Mouse (Mus musculus) adipocyte (in vitro differentiated cells): ENCODE data around the gene Atp8a2.
A peak's percentile ranks its signal among the peaks of the same experiment; 100 is the strongest.
"Not testable (repeated sequence)": the region's sequence is repeated elsewhere in the genome, so short reads cannot be mapped to it uniquely, and the experiment has no call there.

ENCODE experiments used
- DNase-seq: peaks from one replicate; pipeline ENCODE4 v3.0.0-alpha.2; 2016; ENCODE audit warnings: low spot score

The Atp8a2 gene

DNA sequence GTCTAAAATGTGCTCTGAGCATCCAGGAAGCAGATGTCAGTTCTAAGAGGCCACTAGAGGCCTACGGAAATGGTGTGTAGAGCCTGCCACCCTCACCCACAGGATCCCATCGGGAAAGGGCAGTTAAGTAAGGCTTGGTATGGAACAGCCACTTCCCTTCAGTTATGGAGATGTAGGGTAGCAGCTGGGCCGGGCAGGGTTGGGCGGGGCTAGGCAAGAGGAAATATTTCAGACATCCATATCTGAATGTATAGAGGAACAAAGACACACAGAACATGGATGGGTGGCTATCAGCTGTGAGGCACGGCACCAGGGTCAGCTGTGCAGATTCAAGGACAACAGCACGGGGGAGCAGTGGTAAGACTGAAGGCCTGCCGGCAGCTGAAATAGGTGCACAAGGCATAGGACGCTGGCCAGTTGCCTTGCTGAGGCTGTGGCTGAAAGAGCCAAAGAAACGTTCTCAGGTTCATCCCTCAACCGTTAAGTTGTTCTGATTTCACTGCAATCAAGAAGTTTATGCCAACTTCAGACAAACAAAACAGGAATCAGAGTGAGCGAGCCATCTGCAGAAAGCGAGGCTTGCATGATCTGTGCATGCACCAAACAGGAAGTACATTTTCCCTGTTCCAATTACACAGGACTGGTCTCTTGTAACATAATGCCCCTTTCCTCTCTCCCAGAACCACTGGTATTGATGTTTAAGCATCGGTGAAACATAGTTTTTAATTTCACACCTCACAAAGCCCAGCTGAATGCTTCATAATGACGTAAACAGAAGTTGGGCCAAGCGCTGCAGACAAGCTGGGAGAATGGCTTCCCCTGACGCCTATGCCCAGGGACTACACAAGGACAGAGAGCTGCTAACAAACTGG, 549.9 kb downstream of the Atp8a2 start:
- no peak for DNase-seq

DNA sequence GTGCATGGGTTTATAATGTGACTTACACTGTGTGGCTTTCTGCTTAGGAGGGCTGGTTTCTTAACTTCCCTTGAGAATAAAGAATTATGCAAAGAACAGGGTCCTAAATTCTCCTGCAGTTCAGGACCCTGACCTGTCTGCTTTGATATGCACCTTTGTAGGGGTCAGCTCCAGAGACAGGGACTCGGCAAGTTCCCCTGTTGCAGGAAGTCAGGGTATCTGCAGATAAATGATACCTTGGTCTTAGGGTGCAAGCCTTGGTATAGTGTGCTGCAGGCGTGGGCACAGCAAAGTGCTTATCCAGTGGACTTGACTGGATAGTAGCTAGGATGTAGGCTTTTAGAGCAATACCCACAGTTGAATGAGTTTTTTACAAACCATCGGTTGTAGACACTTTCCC, 552.1 kb downstream of the Atp8a2 start:
- no peak for DNase-seq

DNA sequence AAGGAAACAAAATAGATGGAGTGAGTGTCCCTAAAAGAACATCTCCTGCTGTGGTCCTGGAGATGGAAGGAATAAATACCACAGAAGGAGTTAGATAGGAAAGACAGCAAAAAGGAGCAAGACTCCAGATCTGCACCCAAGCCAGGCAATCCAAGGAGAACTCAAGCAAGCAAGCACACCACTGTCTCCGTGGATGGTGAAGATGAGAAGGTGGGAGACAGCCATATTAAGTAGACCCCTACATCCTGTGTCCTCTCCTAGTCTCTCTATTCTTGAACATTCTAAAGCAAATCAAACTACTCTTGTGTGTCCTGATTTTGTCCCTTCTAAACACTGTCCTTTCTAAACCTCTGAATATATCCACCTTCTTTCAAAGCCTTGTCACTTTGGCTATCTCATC, 552.8 kb downstream of the Atp8a2 start:
- DNase-seq: no peak

DNA sequence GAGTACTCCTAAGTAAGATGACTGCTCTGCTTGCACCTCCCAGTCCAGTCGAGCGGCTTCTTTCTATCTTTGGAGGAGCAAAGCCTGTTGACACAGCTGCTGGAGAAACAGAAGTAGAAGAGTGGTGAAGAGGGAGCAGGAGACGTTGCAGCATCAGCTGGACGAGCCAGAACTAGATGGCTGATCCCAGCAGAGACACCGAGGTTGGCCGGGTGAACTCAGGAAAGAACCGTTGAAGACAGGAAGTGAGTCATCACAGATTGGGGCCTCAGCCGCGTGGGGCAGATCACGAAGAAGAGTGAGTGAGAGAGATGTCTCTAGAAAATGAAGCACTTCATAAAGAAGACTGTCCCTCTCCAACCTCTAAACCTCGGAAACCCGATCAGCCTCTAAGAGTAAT, 553.4 kb downstream of the Atp8a2 start:
- DNase-seq: no peak

DNA sequence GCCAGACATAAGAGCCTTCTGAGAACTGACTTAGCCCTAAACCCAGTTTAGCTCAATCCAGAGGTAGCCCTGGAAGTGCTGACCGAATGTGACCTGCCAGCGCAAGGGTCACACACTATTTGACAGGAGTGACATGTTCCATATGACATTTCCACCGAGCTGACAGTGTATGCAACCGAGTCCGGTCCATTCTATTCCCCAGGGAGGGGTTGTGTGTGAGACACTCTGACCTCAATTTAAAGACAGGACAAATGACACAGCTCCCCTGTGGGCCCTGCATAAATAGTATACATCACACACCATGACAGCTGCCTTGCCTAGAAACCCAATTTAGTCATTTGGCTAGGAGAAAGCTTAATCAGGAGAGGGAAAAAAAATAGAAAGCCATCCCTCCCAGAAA, 555.1 kb downstream of the Atp8a2 start:
- no peak for DNase-seq

DNA sequence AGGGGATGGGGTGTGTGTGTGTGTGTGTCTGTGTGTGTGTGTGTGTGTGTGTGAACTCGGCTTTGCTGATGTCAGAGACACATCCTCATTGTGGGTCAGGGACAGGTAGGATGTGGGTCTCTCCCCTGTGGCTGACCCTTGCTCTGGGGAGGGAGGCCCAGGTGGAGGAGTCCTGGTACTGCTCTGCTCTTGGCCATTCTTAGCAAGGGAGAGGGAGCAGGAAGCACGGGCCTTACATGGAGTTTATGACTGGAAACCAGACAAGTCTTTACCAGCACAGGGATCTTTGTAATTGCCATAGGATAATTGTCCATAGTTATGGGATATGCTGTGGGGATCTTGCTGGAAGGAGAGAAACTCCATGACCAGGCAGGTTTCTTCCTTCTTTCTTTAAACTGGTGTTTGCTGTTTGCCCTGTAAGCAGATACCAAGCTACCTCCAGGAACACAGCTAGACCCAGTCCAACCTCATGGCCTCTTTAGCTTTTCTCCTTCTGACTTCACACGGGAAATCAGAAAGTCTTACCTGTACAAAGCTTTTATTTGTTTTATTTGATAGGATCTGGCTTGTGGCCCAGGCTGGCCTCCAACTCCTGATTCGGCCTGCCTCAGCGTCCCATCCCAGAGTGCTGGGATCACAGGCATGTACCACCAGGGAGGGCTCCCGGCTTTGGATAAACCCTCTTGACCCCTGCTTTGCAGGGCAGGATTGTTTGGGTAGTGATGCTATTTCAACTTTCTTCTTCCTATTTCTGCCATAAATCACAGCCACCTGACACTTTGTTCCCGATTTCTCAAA, 557.9 kb downstream of the Atp8a2 start:
- no peak for DNase-seq

DNA sequence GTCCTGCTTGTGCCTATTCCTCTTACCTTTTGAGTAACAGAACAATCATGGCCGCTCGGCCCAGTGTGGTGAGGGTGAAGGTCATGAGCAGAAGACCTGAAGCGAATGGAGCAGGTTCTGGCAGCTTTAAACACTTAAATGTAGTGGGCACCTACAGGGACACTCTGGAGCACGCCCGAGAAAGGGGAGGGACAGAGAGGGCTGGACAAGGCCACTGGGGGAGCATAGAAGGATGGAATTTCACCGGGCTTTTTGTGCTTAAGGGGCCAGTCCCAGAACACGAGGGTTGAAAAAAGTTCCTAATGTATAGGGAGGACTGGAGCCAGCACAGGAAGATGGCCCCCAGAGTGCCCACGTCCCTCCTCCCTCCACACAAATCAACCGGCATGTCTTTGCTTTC, 563.0 kb downstream of the Atp8a2 start:
- DNase-seq: no peak

DNA sequence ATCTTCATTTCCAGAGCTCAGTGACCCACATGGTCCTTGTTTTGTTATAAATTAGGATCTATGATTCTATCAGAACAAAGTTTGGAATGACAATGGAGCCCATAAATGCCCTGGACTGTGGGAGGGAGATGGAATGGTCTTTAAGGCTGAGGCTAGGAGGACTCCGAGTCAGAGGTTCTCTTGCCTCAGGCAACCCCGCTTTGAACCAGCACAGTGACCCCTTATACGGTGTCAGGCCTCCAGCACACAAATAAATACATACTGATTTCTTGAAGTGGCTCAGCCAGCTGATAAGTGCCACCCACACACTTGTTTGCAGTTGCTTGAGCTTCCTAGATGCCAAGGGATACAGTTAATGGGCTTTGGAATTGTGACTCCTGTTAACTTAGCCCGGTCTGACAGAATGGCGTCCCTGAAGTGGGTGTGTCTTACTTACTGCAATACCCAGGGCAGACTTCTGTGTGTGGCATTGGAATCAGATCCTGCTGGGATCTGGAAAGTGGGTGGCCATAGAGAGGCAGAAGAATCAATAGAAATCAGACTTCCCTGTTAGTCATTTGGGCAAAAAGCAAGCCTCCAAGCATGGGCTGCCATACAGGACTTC, 563.6 kb downstream of the Atp8a2 start:
- DNase-seq: no peak

DNA sequence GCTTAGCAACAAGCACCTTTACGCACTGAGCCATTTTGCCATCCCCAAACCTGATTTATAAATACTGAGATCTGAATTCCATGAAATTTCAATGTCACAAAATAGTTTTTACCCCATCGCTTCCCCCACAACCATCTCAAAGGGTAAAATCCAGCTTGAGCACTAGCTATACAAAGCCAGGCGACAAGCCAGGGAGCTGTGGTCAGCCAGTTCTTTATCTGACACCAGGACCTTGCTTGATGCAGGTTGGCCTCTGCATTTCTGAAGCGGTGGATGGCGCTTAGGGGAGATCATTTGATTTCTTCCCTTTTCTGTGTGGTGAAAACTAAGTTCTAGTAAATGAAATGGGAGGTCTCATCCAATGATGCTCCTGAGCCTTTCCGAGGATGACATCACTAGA, 564.9 kb downstream of the Atp8a2 start:
- DNase-seq: no peak

DNA sequence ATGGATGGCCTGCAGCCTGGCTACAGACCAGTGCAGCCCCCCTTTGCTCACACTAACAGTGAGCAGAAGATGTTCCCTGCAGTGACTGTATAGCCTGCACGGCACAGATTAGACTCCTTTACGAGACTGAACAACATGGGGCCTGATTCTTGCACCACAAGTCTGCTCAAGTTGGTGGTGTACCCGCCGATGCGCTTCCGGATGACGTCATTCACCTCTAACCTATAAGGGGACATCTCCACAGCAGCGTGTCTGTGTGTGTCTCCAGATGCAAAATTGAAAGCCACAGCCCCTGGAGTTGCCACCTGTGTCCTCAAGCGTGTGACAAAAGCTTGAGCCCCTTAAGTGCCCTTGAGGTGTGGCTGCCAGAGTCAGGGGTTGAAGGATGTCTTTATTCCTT, 566.9 kb downstream of the Atp8a2 start:
- DNase-seq: no peak

DNA sequence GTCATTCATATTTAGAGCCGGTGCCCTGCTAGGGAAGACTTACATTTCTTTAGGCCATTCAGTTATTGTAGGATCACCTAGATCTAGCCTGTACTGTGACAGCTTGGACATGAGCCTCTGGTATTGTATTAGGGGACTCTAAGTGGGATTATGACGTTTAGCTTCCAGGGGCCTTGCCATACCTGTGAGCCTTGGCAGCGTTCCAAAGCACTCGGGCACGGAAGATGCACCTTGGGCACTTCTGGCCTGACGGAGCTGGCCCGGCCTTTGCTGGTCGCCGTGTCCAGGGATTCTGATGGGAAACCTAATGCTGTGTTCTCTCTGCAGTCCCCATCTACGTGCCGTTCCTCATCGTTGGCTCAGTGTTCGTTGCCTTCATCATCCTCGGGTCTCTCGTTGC, 567.7 kb downstream of the Atp8a2 start:
- no peak for DNase-seq

DNA sequence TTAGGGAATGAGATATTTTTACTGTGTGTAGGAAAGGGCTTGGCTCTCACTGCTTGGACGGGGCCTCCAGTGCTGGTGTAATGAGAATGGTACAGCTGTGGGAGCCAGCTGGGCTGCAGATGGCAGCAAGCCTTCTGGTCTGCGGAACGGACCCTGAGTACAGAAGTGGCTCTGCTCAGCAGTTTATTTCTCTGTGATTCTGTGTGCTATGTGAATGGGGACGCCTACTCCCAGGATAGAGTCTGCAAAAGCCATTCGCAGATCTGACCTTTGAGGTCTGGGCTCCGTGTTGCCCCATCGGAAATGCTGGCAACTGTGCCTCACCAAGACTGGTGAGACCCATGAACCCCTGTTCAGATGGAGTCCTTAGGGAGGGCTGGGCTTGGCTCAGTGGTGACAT, 569.2 kb downstream of the Atp8a2 start:
- DNase-seq: no peak

DNA sequence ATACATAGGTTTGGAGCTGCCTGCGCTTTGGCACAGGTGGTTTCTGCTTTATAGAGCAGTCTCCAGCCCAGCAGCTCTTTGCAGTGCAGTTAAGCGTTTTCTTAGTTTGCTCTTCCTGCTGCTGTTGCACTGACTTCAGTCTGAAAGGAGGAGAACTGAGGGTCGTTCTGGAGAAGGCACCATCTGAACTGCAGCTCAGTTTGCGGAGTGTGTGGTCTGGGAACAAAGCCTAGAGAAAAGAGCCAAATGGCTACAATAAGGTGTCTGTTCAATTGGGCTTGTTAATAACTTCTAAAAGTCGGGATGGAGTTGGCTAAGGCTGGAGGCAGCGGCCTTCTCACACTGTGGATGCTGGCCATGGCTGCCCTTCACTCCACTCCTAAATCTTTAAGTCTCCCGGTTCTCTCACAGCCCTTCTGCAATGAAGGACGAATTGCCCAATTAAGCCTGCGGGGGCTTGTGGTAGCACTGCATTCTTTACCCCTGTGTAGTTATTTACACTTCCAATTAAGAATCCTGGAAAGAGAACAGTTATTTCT, 569.8 kb downstream of the Atp8a2 start:
- no peak for DNase-seq

DNA sequence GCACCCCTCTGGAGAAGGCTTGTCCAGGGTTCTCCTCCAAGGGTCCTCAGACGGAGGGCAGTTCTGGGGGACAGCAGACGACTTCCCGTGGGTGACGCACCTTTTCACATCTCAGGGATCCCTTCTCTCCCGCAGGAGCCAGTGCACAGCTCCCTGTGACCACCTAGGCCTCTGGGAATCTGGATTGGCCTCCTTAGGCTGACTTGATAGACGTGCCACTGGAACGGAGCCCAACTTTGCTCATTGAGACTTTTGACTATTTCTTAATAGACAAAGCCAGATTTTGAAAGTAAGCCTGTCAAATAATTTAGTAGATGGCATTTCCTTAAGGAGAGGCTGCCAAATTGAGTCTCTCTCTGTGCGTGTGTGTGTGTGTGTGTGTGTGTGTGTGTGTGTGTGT, 570.3 kb downstream of the Atp8a2 start:
- peak; percentile 49 for DNase-seq

DNA sequence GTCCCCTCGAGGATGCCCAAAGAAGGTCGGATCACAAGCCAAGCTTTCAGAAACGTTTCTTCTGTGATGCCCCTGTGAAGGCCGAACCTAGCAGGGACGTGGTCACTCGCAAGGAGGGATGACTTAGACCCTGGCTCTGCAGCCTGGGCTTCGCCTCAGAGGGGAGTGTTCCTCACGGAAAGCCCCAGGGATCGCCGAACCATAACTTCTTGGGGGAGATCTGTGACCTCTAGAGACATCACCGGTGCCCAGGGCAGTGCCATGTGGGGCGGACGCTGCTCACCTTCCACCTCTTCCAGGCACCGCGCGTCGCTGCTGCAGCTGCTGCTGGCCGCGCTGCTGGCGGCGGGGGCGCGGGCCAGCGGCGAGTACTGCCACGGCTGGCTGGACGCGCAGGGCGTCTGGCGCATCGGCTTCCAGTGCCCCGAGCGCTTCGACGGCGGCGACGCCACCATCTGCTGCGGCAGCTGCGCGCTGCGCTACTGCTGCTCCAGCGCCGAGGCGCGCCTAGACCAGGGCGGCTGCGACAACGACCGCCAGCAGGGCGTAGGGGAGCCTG, 571.1 kb downstream of the Atp8a2 start:
- no peak for DNase-seq

DNA sequence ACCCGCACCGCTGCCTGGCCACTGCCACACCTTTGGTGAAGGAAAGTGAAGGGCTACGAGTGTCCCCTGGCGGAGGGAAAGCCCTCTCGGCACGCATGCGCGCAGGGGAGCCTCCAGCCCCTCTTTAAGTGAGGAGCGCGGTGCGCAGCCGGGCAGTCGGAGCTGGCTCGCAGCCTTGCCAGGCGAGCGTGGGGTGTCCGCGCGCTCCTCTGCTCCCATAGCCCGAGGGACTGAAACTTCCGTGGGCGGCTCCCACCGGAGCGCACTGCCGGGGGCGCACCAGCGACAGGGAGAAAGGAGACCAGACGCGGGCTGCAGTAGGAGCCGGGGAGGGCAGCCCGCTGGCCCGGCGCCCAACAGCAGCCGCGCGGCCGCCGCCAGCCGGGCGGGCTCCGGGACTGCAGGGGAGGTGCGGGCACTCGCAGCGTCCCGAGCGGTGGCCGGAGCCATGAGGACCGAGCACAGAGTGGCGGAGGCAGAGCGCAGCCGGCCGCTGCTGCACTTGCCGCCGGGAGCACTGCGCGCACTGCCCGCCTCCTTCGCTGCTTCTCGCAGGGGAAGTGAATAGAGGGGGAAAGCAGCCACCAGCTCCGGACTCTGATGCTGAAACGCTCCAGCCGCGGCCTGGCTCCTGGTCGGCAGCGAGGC, 571.7 kb downstream of the Atp8a2 start, which contains the start of gene Shisa2:
TSS of gene Shisa2 (plus strand) at position 151 of the 648 bp plus-strand sequence.
- no peak for DNase-seq

DNA sequence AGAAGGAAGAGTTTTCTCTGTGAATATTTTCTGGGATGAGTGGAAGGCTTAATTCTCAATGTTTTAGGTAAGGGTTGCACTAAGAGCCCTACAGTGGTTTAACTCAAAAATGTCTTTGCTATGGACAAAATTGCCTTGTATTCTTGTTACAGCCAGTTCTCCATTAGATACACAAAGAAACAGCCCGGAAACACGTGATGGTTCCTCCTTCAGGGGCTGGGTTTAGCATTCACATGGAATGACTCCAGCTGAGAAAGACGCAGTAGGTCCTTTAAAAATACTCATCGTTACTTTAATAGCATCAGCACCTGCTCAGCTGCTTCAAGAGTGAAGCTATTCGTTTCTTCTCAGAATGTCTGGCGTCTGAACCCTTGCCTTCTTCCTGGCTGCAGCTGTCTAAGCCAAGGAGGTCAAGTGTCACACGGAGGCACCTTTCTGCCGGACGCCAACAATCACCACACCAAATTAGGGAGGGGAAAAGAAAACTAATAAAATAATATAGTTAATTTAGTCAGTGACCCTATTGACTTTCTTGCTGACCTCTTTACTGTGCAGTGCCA, 572.6 kb downstream of the Atp8a2 start:
- DNase-seq: no peak

DNA sequence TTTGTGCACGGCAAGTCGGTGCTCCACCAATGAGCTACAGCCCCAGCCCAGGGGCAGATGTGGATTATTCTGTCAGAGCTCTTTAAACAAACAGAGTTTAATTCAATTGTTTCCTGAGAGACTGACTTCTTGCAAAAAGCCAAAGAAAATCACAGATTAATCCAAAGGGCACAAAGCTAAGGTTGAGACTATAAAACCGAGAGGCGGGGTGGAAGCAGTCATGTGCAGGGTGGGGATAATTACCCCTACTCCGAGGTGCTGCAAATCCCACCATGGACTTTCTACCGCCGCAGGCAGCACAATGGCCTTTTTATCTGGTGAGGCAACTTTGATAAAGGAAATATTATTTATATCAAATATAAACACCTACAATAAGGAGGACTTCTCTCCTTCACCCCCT, 580.2 kb downstream of the Atp8a2 start:
- DNase-seq: no peak

DNA sequence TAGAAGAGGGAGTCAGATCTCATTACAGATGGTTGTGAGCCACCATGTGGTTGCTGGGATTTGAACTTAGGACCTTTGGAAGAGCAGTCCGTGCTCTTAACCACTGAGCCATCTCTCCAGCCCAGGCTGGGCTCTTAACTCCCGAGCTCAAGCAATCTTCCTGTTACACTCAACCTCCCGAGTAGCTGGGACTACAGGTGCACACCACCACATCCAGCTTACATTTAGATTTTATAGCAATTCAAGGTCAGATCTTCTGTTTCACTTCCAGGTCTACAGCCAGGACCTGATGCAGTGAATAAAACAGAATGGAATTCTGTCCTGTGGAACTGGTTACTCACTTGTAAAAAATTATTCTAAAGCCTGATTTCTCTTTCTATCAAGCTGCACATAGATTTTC, 582.8 kb downstream of the Atp8a2 start:
- not testable (repeated sequence) for DNase-seq

DNA sequence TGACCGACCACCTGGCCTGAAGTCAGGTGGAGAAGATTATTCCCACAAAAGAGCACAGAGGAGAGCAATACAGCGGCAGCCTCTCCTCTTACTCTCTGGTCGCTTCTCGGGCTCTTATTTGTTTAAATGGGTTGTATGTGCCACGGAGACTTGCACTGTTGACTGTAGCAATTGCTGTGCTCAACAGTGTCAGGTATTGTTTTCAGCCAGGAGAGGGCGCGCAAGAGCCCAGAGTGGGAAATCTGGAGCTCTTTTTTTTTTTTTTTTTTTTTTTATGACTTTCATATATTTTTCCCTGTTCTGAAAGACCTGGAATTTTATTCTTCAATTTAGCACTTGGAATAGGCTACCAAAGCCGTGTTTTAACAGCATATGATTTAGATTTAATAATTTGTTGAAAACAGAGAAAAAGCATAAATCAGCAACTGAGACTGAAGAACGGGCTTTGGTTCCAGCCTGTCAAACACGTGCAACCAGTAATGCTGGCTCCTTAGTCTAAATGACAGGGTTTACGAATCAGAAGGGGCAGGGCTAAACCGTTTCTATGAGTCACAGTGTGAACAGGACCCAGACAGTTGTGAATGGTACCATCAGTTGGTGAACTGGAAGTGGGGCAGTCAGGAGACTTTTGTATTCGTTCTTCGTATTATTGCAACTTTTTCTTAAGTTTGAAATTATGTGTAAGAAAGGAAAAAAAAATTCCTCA, 583.9 kb downstream of the Atp8a2 start:
- DNase-seq: peak; percentile 46

DNA sequence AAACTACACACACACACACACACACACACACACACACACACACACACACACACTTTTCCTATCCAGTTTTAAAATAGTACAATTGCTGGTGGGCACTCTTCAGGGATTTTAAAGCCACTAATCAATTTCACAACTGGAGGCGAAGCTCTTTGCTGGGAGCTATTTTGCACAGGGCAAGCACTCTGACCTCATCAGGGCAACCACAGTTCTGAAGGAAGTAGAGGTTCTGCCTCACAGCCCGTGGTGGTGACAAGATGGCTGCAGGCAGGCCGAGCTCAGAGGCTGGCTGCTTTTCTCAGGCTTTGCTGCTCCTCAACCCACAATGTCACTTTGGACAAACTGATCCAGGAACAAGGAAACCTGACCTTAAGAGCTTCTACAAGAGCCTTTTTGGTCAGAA, 590.0 kb downstream of the Atp8a2 start:
- DNase-seq: no peak
